Mouse (Mus musculus) liver, postnatal 0 days (tissue): ENCODE results near the gene Dhdds.
A peak's percentile ranks its signal among the peaks of the same experiment; 100 is the strongest.

Experiments used
- CTCF ChIP-seq: sonication (generic); IDR thresholded peaks from 2 replicates; pipeline ENCODE4 v1.5.1; 2016; ENCODE audit warnings: antibody characterized with exemption, low read depth
- EP300 ChIP-seq: IDR thresholded peaks from 2 replicates; pipeline ENCODE4 v1.6.1; 2016; ENCODE audit warnings: antibody characterized with exemption, low read depth, mild to moderate bottlenecking

DNA sequence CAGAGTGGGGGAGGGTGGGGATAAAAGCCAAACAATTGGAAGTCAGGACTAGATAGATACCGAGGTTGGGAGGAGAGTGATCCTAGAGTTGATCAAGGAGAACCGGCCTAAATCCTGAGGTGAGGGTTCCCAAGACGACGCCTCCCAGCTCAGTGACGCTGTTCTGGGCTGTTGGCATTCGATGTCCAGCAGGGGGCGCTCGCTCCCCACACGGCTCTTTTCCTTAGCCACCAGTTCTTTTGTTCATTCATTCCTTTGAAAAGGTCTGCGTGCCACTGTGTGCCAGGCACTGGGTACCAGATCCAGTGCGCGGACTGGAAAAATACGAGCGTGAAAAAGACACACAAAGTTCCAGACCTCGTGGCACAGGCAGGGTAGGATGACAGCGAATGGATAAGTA, 35.2 kb upstream of the Dhdds start:
- TF ChIP-seq EP300 (no peak), CTCF (peak; percentile 98)
